Mouse (Mus musculus): ENCODE data around the gene Eomes.

Eomes gene

GRCm38 (mm10) chr9:118488138-118488895, 10.3 kb downstream of the Eomes start:
- no peak for DNase-seq (ENCODE audit: low read depth)

GRCm38 (mm10) chr9:118488896-118489578, 11.0 kb downstream of the Eomes start:
- DNase-seq (ENCODE audit: low read depth) = no peak

GRCm38 (mm10) chr9:118489579-118490019, 11.6 kb downstream of the Eomes start:
- no peak for DNase-seq (ENCODE audit: low read depth)

- no peak for DNase-seq (ENCODE audit: low read depth)
These were observed 13.2 kb downstream of the Eomes start for GRCm38 (mm10) chr9:118491195-118491594.

GRCm38 (mm10) chr9:118492932-118493698, 15.1 kb downstream of the Eomes start:
- no peak for DNase-seq (ENCODE audit: low read depth)

GRCm38 (mm10) chr9:118494106-118494505, 16.1 kb downstream of the Eomes start:
- no peak for DNase-seq (ENCODE audit: low read depth)

- DNase-seq (ENCODE audit: low read depth) = no peak
These were observed 17.9 kb downstream of the Eomes start for GRCm38 (mm10) chr9:118495933-118496332.

- DNase-seq (ENCODE audit: low read depth) = no peak
These were observed 18.9 kb downstream of the Eomes start for GRCm38 (mm10) chr9:118496952-118497351.

- DNase-seq (ENCODE audit: low read depth) = no peak
These were observed 20.0 kb downstream of the Eomes start for GRCm38 (mm10) chr9:118498061-118498460.

GRCm38 (mm10) chr9:118500963-118501362, 23.0 kb downstream of the Eomes start:
- DNase-seq (ENCODE audit: low read depth) = no peak

GRCm38 (mm10) chr9:118504656-118505055, 26.6 kb downstream of the Eomes start:
- no peak for DNase-seq (ENCODE audit: low read depth)

- DNase-seq (ENCODE audit: low read depth) = peak; percentile 73
These were observed 28.0 kb downstream of the Eomes start, which contains the start of gene Golga4 for GRCm38 (mm10) chr9:118506020-118506403. Gene Golga4 (plus strand): TSS chr9:118506267.

GRCm38 (mm10) chr9:118506404-118507231, 28.6 kb downstream of the Eomes start:
- DNase-seq (ENCODE audit: low read depth) = no peak

- no peak for DNase-seq (ENCODE audit: low read depth)
These were observed 29.5 kb downstream of the Eomes start for GRCm38 (mm10) chr9:118507552-118507951.

GRCm38 (mm10) chr9:118508601-118509000, 30.6 kb downstream of the Eomes start:
- no peak for DNase-seq (ENCODE audit: low read depth)

- DNase-seq (ENCODE audit: low read depth) = no peak
These were observed 33.1 kb downstream of the Eomes start for GRCm38 (mm10) chr9:118510941-118511690.

- no peak for DNase-seq (ENCODE audit: low read depth)
These were observed 34.7 kb downstream of the Eomes start for GRCm38 (mm10) chr9:118512681-118513233.

GRCm38 (mm10) chr9:118515476-118515875, 37.5 kb downstream of the Eomes start:
- no peak for DNase-seq (ENCODE audit: low read depth)

GRCm38 (mm10) chr9:118516162-118516561, 38.1 kb downstream of the Eomes start:
- no peak for DNase-seq (ENCODE audit: low read depth)

GRCm38 (mm10) chr9:118517619-118518018, 39.6 kb downstream of the Eomes start:
- DNase-seq (ENCODE audit: low read depth) = no peak

GRCm38 (mm10) chr9:118519101-118519500, 41.1 kb downstream of the Eomes start:
- no peak for DNase-seq (ENCODE audit: low read depth)

All from c-Kit-positive CD71-positive TER-119-negative erythroid progenitor cells, embryonic 14.5 days (primary cell).